ENCODE assay signal across 8 mouse cellular contexts in genomic region chr7:24429413-24430112, GRCm38 (mm10). TPM values are rescaled to one million over a fixed set of nuclear protein-coding genes. Genes with fewer than 3 reads are reported as not detected.
DNase-seq lines count a peak whose midpoint lies in the region; ATAC-seq and TF ChIP-seq lines count a peak whose summit lies in the region.
"Had no signal": no experiment of that assay in that cellular context is flagged by ENCODE, and none has a peak within 500 bp of the region (broad histone marks: within the 10 kb centered on the region; RNA-seq: fewer than 3 reads in every experiment).

No protein-coding gene starts in this region.

- no peak for TF ChIP-seq CTCF in lung, adult 2 months (IDR thresholded peaks at IDR 0.05; ENCODE audit: insufficient read depth, low read length)

- peak; percentile 12 for DNase-seq in retina, postnatal 1 day
- no peak for DNase-seq in retina, embryonic 14.5 days (ENCODE audit: low spot score)
- DNase-seq in frontal cortex, postnatal 14 days (ENCODE audit: low spot score in 2 of 2), result peak; percentile 62 to 79
- DNase-seq in layer of hippocampus, adult 8-10 months (ENCODE audit: low spot score in 2 of 2), result peak; percentile 81
- DNase-seq in right cerebral cortex, postnatal 25 days, result peak; percentile 88
- DNase-seq in lung, adult 2 months, result no peak

- peaks cover 13% of the 10 kb centered on the region; the same call in 1 of the 2 replicates for H3K27me3 ChIP-seq in intestine, embryonic 16.5 days (replicated peaks; ENCODE audit: control insufficient read depth, insufficient read depth, low read length)

- no peak overlapping the region for H3K9ac ChIP-seq in intestine, embryonic 16.5 days (ENCODE audit: low read depth, low read length)

- WGBS in intestine, embryonic 16.5 days, result 68% methylated on average over 16 of the region's 16 CpGs
- WGBS in lung, adult 2 months, result 55% methylated on average over 16 of the region's 16 CpGs

- H3K9me3 ChIP-seq in intestine, embryonic 16.5 days (ENCODE audit: control insufficient read depth, low read length), result no peaks in the 10 kb centered on the region

- no peak overlapping the region for H3K4me2 ChIP-seq in intestine, embryonic 16.5 days (ENCODE audit: low read depth, low read length)

- no peak for TF ChIP-seq POLR2A in lung, adult 2 months (IDR thresholded peaks at IDR 0.05; ENCODE audit: borderline replicate concordance, extremely low read depth, low read depth, low read length)

- ATAC-seq in intestine, embryonic 16.5 days, result no peak

- no peak overlapping the region for H3K4me3 ChIP-seq in intestine, embryonic 16.5 days (ENCODE audit: low read length)
- H3K4me3 ChIP-seq in lung, adult 2 months (replicated peaks; ENCODE audit: extremely low read depth, low read depth, low read length), result no peak overlapping the region

- H3K27ac ChIP-seq in intestine, embryonic 16.5 days (ENCODE audit: low read length), result no peak overlapping the region

- 0 out of 2 replicates have a peak, but pooled peaks cover 2% of the 10 kb centered on the region for H3K4me1 ChIP-seq in intestine, embryonic 16.5 days (ENCODE audit: control insufficient read depth, insufficient read depth, low read length)
- H3K4me1 ChIP-seq in lung, adult 2 months (ENCODE audit: control insufficient read depth, insufficient read depth, low read length), result no peaks in the 10 kb centered on the region

- H3K36me3 ChIP-seq in intestine, embryonic 16.5 days (ENCODE audit: control insufficient read depth, insufficient read depth, low read length), result no peaks in the 10 kb centered on the region

RNA-seq across cellular contexts. Expression of gene Irgc1, which starts 22.5 kb away (rescaled TPM):
- total RNA-seq in layer of hippocampus, adult 8-10 months (2022), result not detected
- 0.07 TPM in 1 of 2 replicates, not detected in the other for polyA plus RNA-seq in intestine, embryonic 16.5 days (2015; fragmentation: Nextera tagmentation; extraction: Ambion mirVana)
- polyA plus RNA-seq in lung, adult 2 months (2012; rRNA removed), result 0.69 and 3.8 TPM in 2 replicates
- polyA plus RNA-seq: neural tube, embryonic 14.5 days had no signal

RNA-seq across cellular contexts. Expression of gene Smg9, which starts 30.1 kb away (rescaled TPM):
- total RNA-seq in layer of hippocampus, adult 8-10 months (2022), result 10 to 100 TPM; 33.8 to 49.8 (median 44.0) TPM
- polyA plus RNA-seq in intestine, embryonic 16.5 days (2015; fragmentation: Nextera tagmentation; extraction: Ambion mirVana), result 20.4 and 22.0 TPM in 2 replicates
- 35.8 and 58.4 TPM in 2 replicates for polyA plus RNA-seq in lung, adult 2 months (2012; rRNA removed)

RNA-seq across cellular contexts. Expression of gene Plaur, which starts 32.7 kb away (rescaled TPM):
- 1 to 10 TPM in 3 of 4 experiments, under 1 TPM in 1; 0.87 to 8.3 (median 2.7) TPM for total RNA-seq in layer of hippocampus, adult 8-10 months (2022)
- polyA plus RNA-seq in intestine, embryonic 16.5 days (2015; fragmentation: Nextera tagmentation; extraction: Ambion mirVana), result 8.0 and 9.7 TPM in 2 replicates
- polyA plus RNA-seq in lung, adult 2 months (2012; rRNA removed), result 65.6 and 88.8 TPM in 2 replicates

RNA-seq across cellular contexts. Expression of gene Cadm4, which starts 52.3 kb away (rescaled TPM):
- 100 to 1,000 TPM; 123 to 166 (median 143) TPM for total RNA-seq in layer of hippocampus, adult 8-10 months (2022)
- 1.2 and 1.5 TPM in 2 replicates for polyA plus RNA-seq in intestine, embryonic 16.5 days (2015; fragmentation: Nextera tagmentation; extraction: Ambion mirVana)
- 12.3 and 18.6 TPM in 2 replicates for polyA plus RNA-seq in lung, adult 2 months (2012; rRNA removed)

RNA-seq across cellular contexts. Expression of gene Kcnn4, which starts 59.5 kb away (rescaled TPM):
- total RNA-seq in layer of hippocampus, adult 8-10 months (2022), result 1 to 10 TPM in 1 of 4 experiments, under 1 TPM in 2, not detected in 1; 0.27 to 1.2 (median 0.90) TPM
- polyA plus RNA-seq in intestine, embryonic 16.5 days (2015; fragmentation: Nextera tagmentation; extraction: Ambion mirVana), result 2.5 and 4.3 TPM in 2 replicates
- 9.0 and 11.3 TPM in 2 replicates for polyA plus RNA-seq in lung, adult 2 months (2012; rRNA removed)

Comparison
In these comparisons a context has a peak if more than half of its experiments do, and no peak if none do; other contexts are left out.
1. DNase-seq: peak in retina, postnatal 1 day (single experiment), frontal cortex, postnatal 14 days (2 of 2), layer of hippocampus, adult 8-10 months (2 of 2) and right cerebral cortex, postnatal 25 days (single experiment); none in retina, embryonic 14.5 days (single experiment) and lung, adult 2 months (single experiment).